Mouse (Mus musculus): ENCODE data around the gene Gstm1. TPM values are rescaled to one million over a fixed set of nuclear protein-coding genes. Genes with fewer than 3 reads are reported as not detected.
"Not testable (repeated sequence)": the region's sequence is repeated elsewhere in the genome, so short reads cannot be mapped to it uniquely, and the experiment has no call there.

Gene Gstm1
- total and polyA plus RNA-seq, 3 experiments, result 334 to 658 (median 410) TPM

DNA sequence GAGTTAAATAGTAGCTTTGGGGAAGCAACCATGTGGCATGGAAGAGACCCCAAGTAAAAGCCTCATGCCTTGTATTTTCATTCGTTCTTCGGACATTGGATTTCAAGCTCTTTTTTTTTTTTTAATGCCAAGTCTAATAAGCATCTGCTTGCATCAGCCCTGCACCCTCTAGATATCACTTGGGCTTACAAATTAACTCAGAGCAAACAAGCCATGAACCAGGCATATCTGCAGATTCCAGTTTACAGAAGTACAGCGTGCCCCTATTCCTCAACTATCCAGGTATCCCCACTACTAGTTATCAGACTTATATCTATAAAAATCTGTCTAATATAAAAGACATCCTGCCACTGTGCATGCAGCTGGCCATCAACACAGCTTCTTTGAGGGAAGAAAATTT lies 45.7 kb downstream of the Gstm1 start:
- TF ChIP-seq CTCF (IDR thresholded peaks at IDR 0.05) (no peak), EP300 (IDR thresholded peaks at IDR 0.05; ENCODE audit: insufficient read depth, low read depth, low read length) (no peak), POLR2A (IDR thresholded peaks at IDR 0.05; ENCODE audit: insufficient read depth, low read depth, low read length) (no peak)
- intact Hi-C loops (cut with DNase I), result no loop called here
- no peak for DNase-seq
- H3K27me3 ChIP-seq (ENCODE audit: control insufficient read depth, insufficient read depth, low read length), result no peaks in the 10 kb centered on the region
- no peak overlapping the region for H3K9ac ChIP-seq (ENCODE audit: low read depth, low read length)
- H3K79me2 ChIP-seq (replicated peaks; ENCODE audit: control insufficient read depth, insufficient read depth, low read length), result no peaks in the 10 kb centered on the region
- H3K36me3 ChIP-seq (ENCODE audit: control insufficient read depth, insufficient read depth, low read length), result no peaks in the 10 kb centered on the region
- WGBS, result 92% methylated on average over 3 of the region's 3 CpGs
- no peak overlapping the region for H3K4me3 ChIP-seq
- H3K4me1 ChIP-seq (ENCODE audit: control insufficient read depth, insufficient read depth, low read length), result no peaks in the 10 kb centered on the region
- H3K27ac ChIP-seq, result no peak overlapping the region

DNA sequence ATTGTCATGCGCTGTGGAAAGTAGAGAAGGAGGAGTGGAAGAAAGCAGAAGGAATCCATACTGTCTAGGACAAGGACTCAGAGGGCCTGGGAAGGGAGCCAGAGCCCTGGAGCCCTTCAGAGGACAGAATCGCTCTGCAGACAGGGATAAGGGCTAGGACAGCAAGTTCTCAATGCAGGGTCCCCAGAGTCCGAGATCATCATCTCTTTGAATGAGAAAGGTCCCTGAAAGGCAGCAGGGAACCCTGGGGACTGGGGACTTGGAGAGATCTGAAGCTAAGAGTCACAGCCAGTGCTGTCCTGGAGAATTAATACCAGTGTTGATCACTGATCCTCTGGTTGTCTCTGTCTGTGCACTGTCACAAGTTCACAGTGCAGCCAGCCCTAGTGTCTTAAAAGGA lies 46.7 kb downstream of the Gstm1 start:
- DNase-seq; H3K36me3 ChIP-seq (ENCODE audit: control insufficient read depth, insufficient read depth, low read length); H3K4me3 ChIP-seq; H3K79me2 ChIP-seq (replicated peaks; ENCODE audit: control insufficient read depth, insufficient read depth, low read length); intact Hi-C loops (cut with DNase I); H3K9ac ChIP-seq (ENCODE audit: low read depth, low read length); H3K27ac ChIP-seq; H3K27me3 ChIP-seq (ENCODE audit: control insufficient read depth, insufficient read depth, low read length); H3K4me1 ChIP-seq (ENCODE audit: control insufficient read depth, insufficient read depth, low read length): not testable (repeated sequence)
- WGBS, result 54% methylated on average over 3 of the region's 3 CpGs

DNA sequence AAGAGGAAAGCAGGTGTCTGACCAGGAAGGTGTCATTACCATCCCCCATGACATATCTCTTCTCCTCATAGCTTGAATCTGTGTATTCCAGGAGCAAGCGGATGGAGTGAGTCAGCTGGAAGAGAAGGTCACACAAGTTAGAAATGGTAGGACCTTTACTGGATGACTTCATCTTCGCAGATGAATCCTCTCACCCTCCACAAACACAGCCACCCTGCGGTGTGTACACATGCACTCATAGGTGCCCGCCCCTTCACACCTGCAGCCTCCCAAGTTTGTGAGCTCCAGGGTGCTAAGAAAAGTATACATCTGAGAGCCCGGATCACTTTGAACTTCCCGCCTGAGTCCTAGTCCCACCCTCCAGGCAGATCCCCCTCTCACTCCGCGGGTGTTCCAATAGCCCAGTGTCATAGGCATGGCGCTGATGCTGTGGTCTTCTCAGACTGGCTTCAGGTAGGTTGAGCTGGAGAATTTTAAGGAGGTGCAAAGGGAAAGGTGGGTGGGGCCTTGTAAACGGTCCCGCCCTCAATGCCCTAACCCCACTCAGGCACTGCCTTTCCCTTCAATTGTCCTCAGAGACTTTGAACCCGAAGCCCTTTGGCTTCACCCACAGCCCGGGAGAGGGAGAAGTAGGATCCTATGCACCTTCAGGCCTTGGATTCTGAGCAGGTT lies 48.9 kb downstream of the Gstm1 start, which contains the start of gene Gstm3:
Gstm3 (minus strand) TSS at position 560 of the 672 bp plus-strand sequence.
- no peak for TF ChIP-seq EP300 (IDR thresholded peaks at IDR 0.05; ENCODE audit: insufficient read depth, low read depth, low read length)
- no peak for TF ChIP-seq CTCF (IDR thresholded peaks at IDR 0.05)
- TF ChIP-seq POLR2A (IDR thresholded peaks at IDR 0.05; ENCODE audit: insufficient read depth, low read depth, low read length), result no peak
- peaks cover 3% of the 10 kb centered on the region for H3K4me1 ChIP-seq (ENCODE audit: control insufficient read depth, insufficient read depth, low read length)
- H3K36me3 ChIP-seq (ENCODE audit: control insufficient read depth, insufficient read depth, low read length), result no peaks in the 10 kb centered on the region
- H3K27ac ChIP-seq, result no peak within 1 kb of the TSS
- H3K79me2 ChIP-seq (replicated peaks; ENCODE audit: control insufficient read depth, insufficient read depth, low read length), result no peaks in the 10 kb centered on the region
- H3K4me3 ChIP-seq, result no peak within 1 kb of the TSS
- no peak for DNase-seq
- no peaks in the 10 kb centered on the region for H3K27me3 ChIP-seq (ENCODE audit: control insufficient read depth, insufficient read depth, low read length)
- intact Hi-C loops (cut with DNase I), result no loop called here
- WGBS, result 57% methylated on average over 13 of the region's 13 CpGs
- no peak within 1 kb of the TSS for H3K9ac ChIP-seq (ENCODE audit: low read depth, low read length)

DNA sequence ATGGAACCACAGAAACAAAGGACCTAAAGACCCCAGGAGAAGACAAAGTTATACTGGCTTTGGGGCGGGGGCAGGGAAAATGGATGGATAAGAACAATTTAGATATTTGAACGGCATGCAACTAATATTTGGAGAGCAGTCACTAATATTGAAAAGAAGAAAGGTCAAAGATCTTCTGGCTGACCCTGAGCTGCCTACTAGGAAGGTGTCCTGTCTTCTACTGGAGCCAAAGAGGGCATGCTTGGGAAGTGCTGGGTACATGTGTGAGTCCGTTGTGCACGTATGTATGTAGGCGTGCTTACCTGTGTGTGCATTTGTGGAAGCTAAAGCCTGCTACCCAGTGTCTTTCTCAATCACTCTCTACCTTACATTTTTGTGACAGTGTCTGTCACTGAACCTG lies 51.1 kb downstream of the Gstm1 start:
- intact Hi-C loops (cut with DNase I), result no loop called here
- WGBS, result 96% methylated on average over 5 of the region's 5 CpGs
- no peaks in the 10 kb centered on the region for H3K36me3 ChIP-seq (ENCODE audit: control insufficient read depth, insufficient read depth, low read length)

GRCm38 (mm10) chr3:107965592-107965991 lies 52.2 kb downstream of the Gstm1 start:
- Histone ChIP-seq H3K9ac (ENCODE audit: low read depth, low read length) (no peak overlapping the region), H3K79me2 (replicated peaks; ENCODE audit: control insufficient read depth, insufficient read depth, low read length) (no peaks in the 10 kb centered on the region), H3K4me1 (ENCODE audit: control insufficient read depth, insufficient read depth, low read length) (peaks cover 3% of the 10 kb centered on the region), H3K36me3 (ENCODE audit: control insufficient read depth, insufficient read depth, low read length) (no peaks in the 10 kb centered on the region), H3K4me3 (no peak overlapping the region), H3K27me3 (ENCODE audit: control insufficient read depth, insufficient read depth, low read length) (no peaks in the 10 kb centered on the region), H3K27ac (no peak overlapping the region)
- TF ChIP-seq POLR2A (IDR thresholded peaks at IDR 0.05; ENCODE audit: insufficient read depth, low read depth, low read length) (no peak), CTCF (IDR thresholded peaks at IDR 0.05) (no peak), EP300 (IDR thresholded peaks at IDR 0.05; ENCODE audit: insufficient read depth, low read depth, low read length) (no peak)
- 42% methylated on average over 1 of the region's 1 CpGs for WGBS
- DNase-seq, result no peak
- intact Hi-C loops (cut with DNase I), result loop anchor here (2.0 kb wide), 1 partner anchor 17 kb away; no protein-coding TSS in a partner anchor

More for the DNA sequence above, 51.1 kb downstream of the Gstm1 start:
- no peak for DNase-seq
- Histone ChIP-seq H3K27ac (no peak overlapping the region), H3K79me2 (replicated peaks; ENCODE audit: control insufficient read depth, insufficient read depth, low read length) (no peaks in the 10 kb centered on the region), H3K4me1 (ENCODE audit: control insufficient read depth, insufficient read depth, low read length) (peaks cover 3% of the 10 kb centered on the region), H3K4me3 (no peak overlapping the region), H3K27me3 (ENCODE audit: control insufficient read depth, insufficient read depth, low read length) (no peaks in the 10 kb centered on the region), H3K9ac (ENCODE audit: low read depth, low read length) (no peak overlapping the region)
- TF ChIP-seq POLR2A (IDR thresholded peaks at IDR 0.05; ENCODE audit: insufficient read depth, low read depth, low read length), result no peak
- no peak for TF ChIP-seq CTCF (IDR thresholded peaks at IDR 0.05)
- no peak for TF ChIP-seq EP300 (IDR thresholded peaks at IDR 0.05; ENCODE audit: insufficient read depth, low read depth, low read length)

DNA sequence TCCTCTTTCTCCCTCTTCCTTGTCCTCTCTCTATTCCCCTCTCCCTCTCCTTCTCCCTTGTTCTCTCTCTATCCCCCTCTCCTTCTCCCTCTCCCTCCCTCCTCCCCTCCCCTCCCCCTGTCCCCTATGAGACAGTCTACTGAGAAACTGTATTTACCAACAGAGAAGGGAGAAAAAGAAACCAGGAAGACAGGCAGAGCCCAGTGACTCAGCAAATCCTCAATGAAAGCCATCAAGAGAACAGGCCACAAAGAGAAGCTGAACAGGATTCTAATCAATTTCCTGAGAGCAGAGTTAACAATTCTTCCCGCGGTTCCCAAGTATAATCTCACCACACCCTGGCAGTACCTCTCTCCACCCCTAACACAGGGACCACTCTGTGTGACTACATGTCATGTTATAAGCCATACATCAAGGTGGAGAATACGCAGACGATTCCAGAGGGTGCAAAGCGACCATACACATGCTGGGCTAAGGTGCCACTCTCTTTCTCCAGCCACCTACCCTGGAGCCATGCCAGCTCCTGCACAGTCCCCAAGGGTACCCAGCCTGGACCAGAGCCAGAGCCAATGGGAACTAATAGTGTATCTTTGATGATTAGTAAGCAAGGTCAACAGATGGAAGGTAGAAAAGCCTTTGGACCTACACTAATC lies 53.0 kb downstream of the Gstm1 start:
- WGBS, result 64% methylated on average over 5 of the region's 5 CpGs
- no peak for TF ChIP-seq POLR2A (IDR thresholded peaks at IDR 0.05; ENCODE audit: insufficient read depth, low read depth, low read length)
- no peak for TF ChIP-seq CTCF (IDR thresholded peaks at IDR 0.05)
- TF ChIP-seq EP300 (IDR thresholded peaks at IDR 0.05; ENCODE audit: insufficient read depth, low read depth, low read length), result no peak
- Histone ChIP-seq H3K27ac (no peak overlapping the region; the same call in 1 of the 2 replicates), H3K36me3 (ENCODE audit: control insufficient read depth, insufficient read depth, low read length) (no peaks in the 10 kb centered on the region), H3K4me3 (no peak overlapping the region), H3K27me3 (ENCODE audit: control insufficient read depth, insufficient read depth, low read length) (no peaks in the 10 kb centered on the region), H3K9ac (ENCODE audit: low read depth, low read length) (no peak overlapping the region), H3K79me2 (replicated peaks; ENCODE audit: control insufficient read depth, insufficient read depth, low read length) (no peaks in the 10 kb centered on the region), H3K4me1 (ENCODE audit: control insufficient read depth, insufficient read depth, low read length) (peaks cover 3% of the 10 kb centered on the region)
- no peak for DNase-seq
- intact Hi-C loops (cut with DNase I), result loop anchor here (2.0 kb wide), 1 partner anchor 18 kb away; no protein-coding TSS in a partner anchor
